Mouse (Mus musculus): ENCODE measurements around the gene Tspan13. TPM values are rescaled to one million over a fixed set of nuclear protein-coding genes. Genes with fewer than 3 reads are reported as not detected.

The Tspan13 gene
- 142 TPM for polyA plus RNA-seq (2017; shearing (Covaris generic))

DNA sequence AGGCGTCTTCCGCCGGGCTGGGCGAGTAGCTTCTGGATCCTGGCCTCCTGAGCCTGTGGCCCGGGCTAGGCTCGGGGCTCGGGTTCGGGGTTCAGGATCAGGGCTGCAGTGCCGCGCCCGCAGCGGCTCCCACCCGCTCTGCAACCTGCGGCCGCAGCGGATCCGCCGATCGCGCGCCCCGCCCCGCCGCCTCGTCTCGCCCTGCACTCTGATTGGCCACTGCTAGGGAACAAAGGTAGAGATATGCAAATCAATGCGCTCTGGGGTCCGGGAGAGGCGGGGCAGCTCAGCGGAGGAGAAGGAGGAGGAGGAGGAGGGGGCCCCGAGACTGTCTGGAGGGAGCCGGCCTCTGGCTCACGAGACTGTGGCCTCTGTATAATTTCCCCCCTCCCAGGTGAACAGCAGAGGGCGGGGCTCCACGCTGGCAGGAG is at the start of gene Tspan13:
Gene Tspan13, minus strand, starts transcription at position 153 of the 431 bp plus-strand sequence.

GRCm38 (mm10) chr12:35992711-35993110 is 49.6 kb downstream of the Tspan13 start, which contains the start of gene Agr2:
Gene Agr2, plus strand, starts transcription at chr12:35992907.

Other genes with a start within 250 kb of the Tspan13 start
- gene Agr3, start 116.9 kb downstream of the Tspan13 start, polyA plus RNA-seq (2017; shearing (Covaris generic)), result not detected
- gene Agr2, start 49.6 kb downstream of the Tspan13 start, polyA plus RNA-seq (2017; shearing (Covaris generic)), result not detected
- 26.2 TPM for gene Ankmy2, start 114.6 kb upstream of the Tspan13 start, polyA plus RNA-seq (2017; shearing (Covaris generic))
- gene Bzw2, start 115.6 kb upstream of the Tspan13 start, polyA plus RNA-seq (2017; shearing (Covaris generic)), result 154 TPM
- gene Lrrc72, start 210.9 kb upstream of the Tspan13 start, polyA plus RNA-seq (2017; shearing (Covaris generic)), result not detected

Data from effector memory CD4-positive, alpha-beta T cell, adult 7 months (primary cell).